Mouse (Mus musculus) liver, adult 2 months (tissue): ENCODE results near the gene Sult2a8. TPM values are rescaled to one million over a fixed set of nuclear protein-coding genes. Genes with fewer than 3 reads are reported as not detected.
"Not testable (repeated sequence)": the region's sequence is repeated elsewhere in the genome, so short reads cannot be mapped to it uniquely, and the experiment has no call there.

ENCODE experiments used
- DNase-seq: peaks from one replicate; pipeline ENCODE4 v3.0.0-alpha.2; 2011; ENCODE audit warnings: low read depth, low spot score; ENCODE audit errors: extremely low read depth
- H3K27ac ChIP-seq: fragments of 200-500 bp; replicated peaks from 2 replicates; pipeline ENCODE4 v1.5.1; 2012; ENCODE audit warnings: low read depth, mild to moderate bottlenecking, control low read depth, inconsistent platforms, low read length; ENCODE audit not compliant: insufficient read depth
- H3K27me3 ChIP-seq: fragments of 200-500 bp; 2 replicates; pipeline ENCODE4 v1.6.1; 2012; ENCODE audit warnings: mild to moderate bottlenecking, moderate library complexity, low read length, inconsistent platforms; ENCODE audit not compliant: control insufficient read depth, insufficient read depth
- H3K36me3 ChIP-seq: fragments of 200-500 bp; 2 replicates; pipeline ENCODE4 v1.6.1; 2012; ENCODE audit warnings: low read length, inconsistent platforms; ENCODE audit not compliant: control insufficient read depth, insufficient read depth
- H3K4me1 ChIP-seq: fragments of 200-500 bp; 2 replicates; pipeline ENCODE4 v1.6.1; 2011; ENCODE audit warnings: low read length; ENCODE audit not compliant: control insufficient read depth, insufficient read depth
- H3K4me3 ChIP-seq: fragments of 200-500 bp; 2 replicates; pipeline ENCODE4 v1.5.1; 2011; ENCODE audit warnings: low read depth, mild to moderate bottlenecking, control low read depth, low read length, moderate library complexity; ENCODE audit not compliant: insufficient read depth
- H3K79me2 ChIP-seq: fragments of 200-500 bp; 2 replicates; pipeline ENCODE4 v1.6.1; 2012; ENCODE audit warnings: inconsistent platforms, mild to moderate bottlenecking, low read length, moderate library complexity; ENCODE audit not compliant: control insufficient read depth, insufficient read depth
- H3K9ac ChIP-seq: fragments of 200-500 bp; 2 replicates; pipeline ENCODE4 v1.6.1; 2012; ENCODE audit warnings: low read depth, mild to moderate bottlenecking, control low read depth, inconsistent platforms, low read length
- CTCF ChIP-seq: fragments of 200-500 bp; IDR thresholded peaks from 2 replicates; pipeline ENCODE4 v1.5.1; 2011; ENCODE audit warnings: low read depth, low read length, control low read depth
- POLR2A ChIP-seq: fragments of 200-500 bp; IDR thresholded peaks from 2 replicates; pipeline ENCODE4 v1.6.1; 2011; ENCODE audit warnings: low read length, control low read depth; ENCODE audit not compliant: insufficient read depth; ENCODE audit errors: extremely low read depth
- WGBS: fragments of 180-500 bp; shearing (Covaris S2); methylation state at CpG from one replicate; pipeline ENCODE4 v1.1.7; 2018; 5-methylcytosine and 5-hydroxymethylcytosine counted together
- polyA plus RNA-seq: library from polyadenylated mRNA; depleted of rRNA; stranded (reverse); fragments of >200 nt; gene quantifications from 2 replicates; pipeline ENCODE4 v1.2.3, GENCODE M21; 2012; rRNA removed
- total RNA-seq: library from RNA; depleted of rRNA; stranded (reverse); fragments of >200 nt; gene quantifications from 2 replicates; pipeline ENCODE4 v1.2.3, GENCODE M21; 2014; rRNA removed

The Sult2a8 gene
- total RNA-seq (475 and 1,177 TPM in 2 replicates), polyA plus RNA-seq (79.7 and 126 TPM in 2 replicates)

DNA sequence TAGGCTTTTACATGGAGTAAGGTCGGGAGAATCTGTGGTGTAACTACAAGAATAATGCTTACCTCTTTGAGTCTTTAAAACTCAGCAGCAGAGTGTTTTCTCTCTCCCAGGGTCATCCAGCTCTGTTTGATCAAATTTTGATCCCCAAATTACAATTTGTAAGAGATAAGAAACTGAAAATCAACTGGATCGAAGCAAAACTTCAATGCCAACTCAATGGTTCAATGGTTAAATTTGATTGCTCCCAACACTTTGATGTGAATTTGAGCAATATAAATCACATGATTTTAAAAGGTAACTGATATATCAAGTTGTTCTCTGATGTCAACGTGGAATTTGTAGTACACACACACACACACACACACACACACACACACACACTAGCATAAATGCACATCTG lies at the start of gene Sult2a8:
TSS of gene Sult2a8 (minus strand) at position 236 of the 400 bp plus-strand sequence.
- no peaks in the 10 kb centered on the region; the same call in 1 of the 2 replicates for H3K4me1 ChIP-seq
- WGBS = 17% methylated on average over 3 of the region's 3 CpGs

DNA sequence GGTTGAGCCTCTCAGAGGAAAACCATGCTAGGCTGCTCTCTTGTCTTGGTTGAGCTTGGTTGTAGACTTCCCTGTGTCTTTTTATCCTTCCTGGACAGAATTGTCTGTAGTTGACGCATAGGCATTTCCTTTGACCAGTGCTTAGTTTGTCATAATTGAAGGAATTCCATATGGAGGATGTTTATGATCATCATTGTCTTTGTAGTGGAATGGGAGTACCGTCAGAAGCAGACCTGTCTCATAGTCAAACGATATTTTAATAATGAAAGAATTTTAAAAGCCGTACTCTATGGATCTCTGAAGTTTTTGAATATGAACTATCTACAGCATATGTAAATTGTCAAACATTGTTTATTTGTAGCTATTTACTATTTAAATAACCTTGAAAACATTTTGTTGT lies 47.6 kb upstream of the Sult2a8 start, which contains the start of gene Sult2a7:
TSS of gene Sult2a7 (minus strand) at position 101 of the 400 bp plus-strand sequence.
- WGBS = 92% methylated on average over 4 of the region's 4 CpGs
- no peak for TF ChIP-seq POLR2A
- TF ChIP-seq CTCF = no peak
- H3K36me3 ChIP-seq = no peaks in the 10 kb centered on the region
- H3K27me3 ChIP-seq = no peaks in the 10 kb centered on the region
- no peak for DNase-seq
- no peak within 1 kb of the TSS for H3K4me3 ChIP-seq
- H3K4me1 ChIP-seq = peaks cover 1% of the 10 kb centered on the region; the same call in 1 of the 2 replicates
- no peak within 1 kb of the TSS for H3K9ac ChIP-seq
- H3K79me2 ChIP-seq = no peaks in the 10 kb centered on the region
- H3K27ac ChIP-seq = no peak within 1 kb of the TSS

More for the DNA sequence above, at the start of gene Sult2a8:
- Histone ChIP-seq H3K27me3 (no peaks in the 10 kb centered on the region), H3K4me3 (peak within 1 kb of the TSS; percentile 63), H3K36me3 (peaks cover 6% of the 10 kb centered on the region), H3K79me2 (peaks cover 5% of the 10 kb centered on the region; the same call in 1 of the 2 replicates), H3K27ac (peak within 1 kb of the TSS; percentile 95), H3K9ac (peak within 1 kb of the TSS; percentile 78)
- peak; percentile 95 for DNase-seq
- TF ChIP-seq POLR2A (no peak), CTCF (no peak)

- Histone ChIP-seq H3K27me3 (no peaks in the 10 kb centered on the region), H3K4me1 (peaks cover 1% of the 10 kb centered on the region; the same call in 1 of the 2 replicates), H3K27ac (no peak overlapping the region), H3K36me3 (no peaks in the 10 kb centered on the region), H3K4me3 (no peak overlapping the region), H3K9ac (no peak overlapping the region), H3K79me2 (no peaks in the 10 kb centered on the region)
- peak; percentile 74 for DNase-seq
- TF ChIP-seq POLR2A (no peak), CTCF (no peak)
- WGBS = 47% methylated on average over 3 of the region's 3 CpGs
Observed at GRCm38 (mm10) chr7:14492886-14493285, 46.3 kb upstream of the Sult2a8 start.

GRCm38 (mm10) chr7:14439581-14439980 lies 7.0 kb downstream of the Sult2a8 start:
- Histone ChIP-seq H3K79me2 (peaks cover 10% of the 10 kb centered on the region; the same call in 1 of the 2 replicates), H3K36me3 (peaks cover 10% of the 10 kb centered on the region), H3K27ac (peak overlapping the region; percentile 93), H3K27me3 (no peaks in the 10 kb centered on the region), H3K4me3 (peak overlapping the region; percentile 1; the same call in 1 of the 2 replicates), H3K4me1 (peaks cover 17% of the 10 kb centered on the region), H3K9ac (peak overlapping the region; percentile 66)
- TF ChIP-seq POLR2A (0 out of 2 replicates have a peak, but pooled peaks have one; percentile 0), CTCF (no peak)
- peak; percentile 98 for DNase-seq

- peak; percentile 99 for DNase-seq
- WGBS = 18% methylated on average over 1 of the region's 1 CpGs
- H3K4me3 ChIP-seq = peak overlapping the region; percentile 59; the same call in 1 of the 2 replicates
- no peak overlapping the region for H3K9ac ChIP-seq
- H3K27ac ChIP-seq = no peak overlapping the region
- H3K4me1 ChIP-seq = peaks cover 17% of the 10 kb centered on the region
- peaks cover 6% of the 10 kb centered on the region; the same call in 1 of the 2 replicates for H3K79me2 ChIP-seq
- TF ChIP-seq CTCF (no peak), POLR2A (no peak)
- H3K27me3 ChIP-seq = no peaks in the 10 kb centered on the region
- peaks cover 13% of the 10 kb centered on the region for H3K36me3 ChIP-seq
Observed at GRCm38 (mm10) chr7:14438484-14438883, 8.1 kb downstream of the Sult2a8 start.

DNA sequence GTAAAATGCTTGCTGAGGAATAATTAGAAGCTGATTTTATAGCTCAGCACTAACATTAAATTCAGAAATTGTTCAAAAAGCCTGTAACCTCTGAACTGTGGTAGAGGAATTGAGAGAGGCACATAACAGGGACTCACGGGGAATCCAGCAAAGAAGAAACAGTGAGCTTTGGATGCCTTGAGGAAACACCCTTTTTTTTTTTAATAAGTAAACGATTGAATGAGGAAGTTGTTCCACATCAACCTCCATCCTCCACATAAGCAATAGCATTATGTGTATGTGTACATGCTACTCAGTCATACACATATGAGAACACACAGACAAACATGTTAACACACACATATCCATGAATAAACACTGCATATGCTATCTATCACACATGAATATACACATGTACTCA lies 8.5 kb downstream of the Sult2a8 start:
- TF ChIP-seq POLR2A = 0 out of 2 replicates have a peak, but pooled peaks have one; percentile 14
- no peak for TF ChIP-seq CTCF

DNA sequence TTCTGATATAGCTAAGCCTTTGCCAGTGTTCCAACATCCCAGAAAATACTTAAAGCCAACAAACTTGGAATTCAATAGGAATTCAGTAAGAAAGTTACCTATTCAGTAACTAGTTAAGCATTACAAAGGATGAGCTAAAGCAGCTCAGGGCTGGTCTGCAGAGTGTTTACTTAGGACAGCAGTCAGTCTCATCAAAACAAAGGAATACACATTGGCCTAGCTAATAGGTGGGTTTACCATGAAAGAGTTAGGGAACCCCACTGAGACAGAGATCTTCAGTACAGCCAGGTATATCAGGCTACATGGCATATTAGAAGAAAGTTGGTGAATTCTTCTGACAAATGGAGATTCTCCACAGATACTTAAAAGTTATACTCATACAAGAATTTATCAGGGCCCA lies 47.2 kb downstream of the Sult2a8 start:
- not testable (repeated sequence) for H3K4me1 ChIP-seq, H3K27me3 ChIP-seq, H3K79me2 ChIP-seq, H3K27ac ChIP-seq, H3K9ac ChIP-seq, H3K36me3 ChIP-seq, H3K4me3 ChIP-seq
- DNase-seq = peak; percentile 23

More for the DNA sequence above, 8.5 kb downstream of the Sult2a8 start:
- WGBS = 18% methylated on average over 2 of the region's 2 CpGs
- no peaks in the 10 kb centered on the region for H3K27me3 ChIP-seq
- DNase-seq = no peak
- peaks cover 6% of the 10 kb centered on the region; the same call in 1 of the 2 replicates for H3K79me2 ChIP-seq
- peaks cover 17% of the 10 kb centered on the region for H3K4me1 ChIP-seq
- peaks cover 13% of the 10 kb centered on the region for H3K36me3 ChIP-seq
- peak overlapping the region; percentile 55; the same call in 1 of the 2 replicates for H3K9ac ChIP-seq
- H3K27ac ChIP-seq = peak overlapping the region; percentile 70
- peak overlapping the region; percentile 59; the same call in 1 of the 2 replicates for H3K4me3 ChIP-seq
